Mouse (Mus musculus) midbrain, postnatal 0 days (tissue): ENCODE data around the gene Trmt13. TPM values are rescaled to one million over a fixed set of nuclear protein-coding genes. Genes with fewer than 3 reads are reported as not detected.

ENCODE experiments used
- ATAC-seq: fragments of 200-750 bp; cut with Nextera tagmentation; 2 replicates; pipeline ENCODE4 v1.8.0; 2017; ENCODE audit warnings: moderate number of reproducible peaks, mild to moderate bottlenecking, moderate TSS enrichment, moderate library complexity; ENCODE audit not compliant: low FRiP score
- DNase-seq: peaks from one replicate; pipeline ENCODE4 v3.0.0-alpha.2; 2015; ENCODE audit warnings: low spot score
- H3K27ac ChIP-seq: fragments of 300-500 bp; sonication (generic); 2 replicates; pipeline ENCODE4 v1.5.1; 2014; ENCODE audit warnings: low read depth, mild to moderate bottlenecking, low read length, mixed read lengths
- H3K27me3 ChIP-seq: fragments of 300-500 bp; sonication (generic); 2 replicates; pipeline ENCODE4 v1.6.1; 2014; ENCODE audit warnings: low read length, control low read depth, mixed read lengths; ENCODE audit not compliant: insufficient read depth
- H3K36me3 ChIP-seq: fragments of 300-500 bp; sonication (generic); 2 replicates; pipeline ENCODE4 v1.6.1; 2014; ENCODE audit warnings: low read length, control low read depth, mixed read lengths; ENCODE audit not compliant: insufficient read depth
- H3K4me1 ChIP-seq: fragments of 300-500 bp; sonication (generic); 2 replicates; pipeline ENCODE4 v1.6.1; 2014; ENCODE audit warnings: mild to moderate bottlenecking, control low read depth, antibody characterized with exemption, low read length, mixed read lengths; ENCODE audit not compliant: insufficient read depth
- H3K4me2 ChIP-seq: fragments of 300-500 bp; sonication (generic); 2 replicates; pipeline ENCODE4 v1.6.1; 2014; ENCODE audit warnings: low read depth, mild to moderate bottlenecking, low read length, mixed read lengths; ENCODE audit not compliant: poor library complexity, severe bottlenecking
- H3K4me3 ChIP-seq: fragments of 300-500 bp; sonication (generic); 2 replicates; pipeline ENCODE4 v1.5.1; 2014; ENCODE audit warnings: low read depth, mild to moderate bottlenecking, low read length, moderate library complexity
- H3K9ac ChIP-seq: fragments of 300-500 bp; sonication (generic); replicated peaks from 2 replicates; pipeline ENCODE4 v1.6.1; 2014; ENCODE audit warnings: mild to moderate bottlenecking, low read length, moderate library complexity, mixed read lengths; ENCODE audit not compliant: poor library complexity, severe bottlenecking
- H3K9me3 ChIP-seq: fragments of 300-500 bp; sonication (generic); 2 replicates; pipeline ENCODE4 v1.6.1; 2016; ENCODE audit warnings: low read length, control low read depth
- CTCF ChIP-seq: IDR thresholded peaks from 2 replicates; pipeline ENCODE4 v1.5.1; 2016; ENCODE audit warnings: antibody characterized with exemption, mild to moderate bottlenecking
- WGBS: fragments of 180-500 bp; shearing (Covaris S2); extraction: QIAGEN DNeasy Blood & Tissue Kit; methylation state at CpG from one replicate; pipeline ENCODE4 v1.1.7; 2014; 5-methylcytosine and 5-hydroxymethylcytosine counted together
- polyA plus RNA-seq: library from polyadenylated mRNA; unstranded; fragments of >200 nt; fragmentation: Nextera tagmentation; extraction: Ambion mirVana; gene quantifications from 2 replicates; pipeline ENCODE4 v1.2.1, GENCODE M21; 2015
- total RNA-seq: library from RNA; depleted of rRNA; stranded (reverse); fragments of >200 nt; gene quantifications from 2 replicates; pipeline ENCODE4 v1.2.3, GENCODE M21; 2014

The Trmt13 gene
- total and polyA plus RNA-seq, 2 experiments from 2014 or later = 12.2 to 23.4 TPM

DNA sequence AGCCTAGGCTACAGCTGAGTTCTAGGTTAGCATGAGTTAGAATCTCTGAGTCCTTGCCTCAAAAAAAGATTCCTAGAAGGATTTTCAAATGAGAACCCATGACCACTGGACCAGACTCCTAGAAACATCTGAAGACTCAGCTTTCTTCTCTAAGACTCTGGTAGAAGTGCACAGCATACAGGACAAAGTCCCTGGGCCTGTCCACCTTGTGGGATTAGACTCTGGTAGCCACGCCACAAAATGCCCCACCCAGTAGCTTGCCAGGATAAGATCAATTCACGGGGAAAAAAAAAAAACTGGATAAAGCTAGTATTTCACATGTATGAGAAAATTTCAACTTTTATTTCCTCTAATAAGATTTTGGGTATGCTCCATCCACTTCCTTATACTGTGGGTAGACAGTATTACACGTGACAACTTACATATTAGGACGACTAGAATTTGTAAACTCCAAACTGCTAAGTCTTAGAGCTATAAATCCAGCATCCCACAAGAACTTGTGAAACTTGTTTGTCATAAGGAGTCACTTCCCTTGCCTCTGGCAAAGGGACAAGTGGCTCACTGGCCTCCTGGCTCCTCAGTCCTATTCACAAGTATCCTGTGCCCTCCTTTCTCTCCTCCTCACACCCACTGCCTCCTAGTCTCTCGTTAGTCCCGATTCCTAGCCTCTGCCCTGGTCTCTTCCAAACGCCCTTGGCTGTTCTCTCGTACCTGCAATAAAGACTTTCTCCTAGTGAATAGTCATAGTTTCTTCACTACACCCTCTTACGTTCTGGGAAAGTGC, 23.5 kb upstream of the Trmt13 start:
- Histone ChIP-seq H3K27me3 (no peaks in the 10 kb centered on the region), H3K4me2 (no peak overlapping the region), H3K4me3 (no peak overlapping the region), H3K9me3 (no peaks in the 10 kb centered on the region), H3K4me1 (no peaks in the 10 kb centered on the region), H3K9ac (no peak overlapping the region), H3K36me3 (peaks cover 58% of the 10 kb centered on the region), H3K27ac (no peak overlapping the region)
- DNase-seq (no peak), ATAC-seq (no peak)
- no peak for TF ChIP-seq CTCF
- WGBS = 91% methylated on average over 9 of the region's 9 CpGs

DNA sequence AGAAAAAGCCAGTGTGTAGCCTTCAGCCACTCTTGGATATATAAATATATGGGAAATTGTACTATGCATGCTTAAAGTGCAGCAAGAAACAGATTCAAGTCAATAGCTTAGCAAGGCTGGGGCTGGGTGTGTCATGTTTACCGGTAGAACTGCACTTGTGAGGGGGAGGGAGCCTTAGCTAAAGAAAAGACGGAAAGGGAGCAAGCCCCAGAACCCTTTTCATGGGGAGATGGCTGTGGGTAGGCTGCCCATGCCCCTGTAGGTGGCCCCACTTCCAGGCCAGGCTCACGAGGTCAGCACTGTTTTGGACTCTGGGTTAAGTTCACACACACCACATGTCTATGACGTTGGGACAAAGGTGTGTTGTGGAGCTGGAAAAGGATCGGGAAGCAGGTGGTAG, 21.4 kb upstream of the Trmt13 start:
- Histone ChIP-seq H3K4me1 (no peaks in the 10 kb centered on the region), H3K4me3 (no peak overlapping the region), H3K27ac (no peak overlapping the region), H3K27me3 (no peaks in the 10 kb centered on the region), H3K4me2 (no peak overlapping the region), H3K9ac (no peak overlapping the region), H3K36me3 (peaks cover 54% of the 10 kb centered on the region), H3K9me3 (no peaks in the 10 kb centered on the region)
- DNase-seq = no peak
- no peak for TF ChIP-seq CTCF
- WGBS = 63% methylated on average over 5 of the region's 5 CpGs
- no peak for ATAC-seq

DNA sequence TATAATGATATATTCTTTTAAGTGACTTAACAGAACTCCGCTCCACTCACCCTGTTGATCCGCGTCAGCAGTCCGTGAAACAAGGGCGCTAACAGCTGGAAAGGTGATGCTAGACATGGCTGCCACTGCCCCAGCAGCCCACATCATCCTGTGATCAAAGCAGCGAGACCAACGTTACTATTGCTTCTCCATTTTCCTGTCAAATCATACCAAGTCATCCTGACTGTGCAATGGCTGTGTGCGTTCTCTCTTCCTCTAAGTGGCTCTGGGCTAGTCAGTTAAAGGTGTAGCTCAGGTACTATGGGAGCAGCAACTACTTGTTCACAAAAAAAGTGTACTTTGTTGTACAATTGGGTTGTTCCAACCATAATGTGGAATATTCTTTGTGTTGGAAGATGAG, 20.5 kb upstream of the Trmt13 start:
- peaks cover 47% of the 10 kb centered on the region for H3K36me3 ChIP-seq
- H3K9ac ChIP-seq = no peak overlapping the region
- H3K27ac ChIP-seq = no peak overlapping the region
- WGBS = 94% methylated on average over 8 of the region's 8 CpGs
- no peak for ATAC-seq
- H3K4me2 ChIP-seq = no peak overlapping the region
- no peak overlapping the region for H3K4me3 ChIP-seq
- no peak for DNase-seq
- H3K27me3 ChIP-seq = no peaks in the 10 kb centered on the region
- no peaks in the 10 kb centered on the region for H3K9me3 ChIP-seq
- TF ChIP-seq CTCF = no peak
- no peaks in the 10 kb centered on the region for H3K4me1 ChIP-seq

- H3K27me3 ChIP-seq = no peaks in the 10 kb centered on the region
- no peak overlapping the region for H3K4me3 ChIP-seq
- peaks cover 40% of the 10 kb centered on the region for H3K36me3 ChIP-seq
- no peak overlapping the region for H3K9ac ChIP-seq
- H3K4me2 ChIP-seq = no peak overlapping the region
- TF ChIP-seq CTCF = no peak
- H3K4me1 ChIP-seq = no peaks in the 10 kb centered on the region
- no peak for DNase-seq
- 90% methylated on average over 3 of the region's 3 CpGs for WGBS
- no peak for ATAC-seq
- no peak overlapping the region for H3K27ac ChIP-seq
- H3K9me3 ChIP-seq = no peaks in the 10 kb centered on the region
These were observed 19.7 kb upstream of the Trmt13 start for GRCm38 (mm10) chr3:116634091-116634490.

DNA sequence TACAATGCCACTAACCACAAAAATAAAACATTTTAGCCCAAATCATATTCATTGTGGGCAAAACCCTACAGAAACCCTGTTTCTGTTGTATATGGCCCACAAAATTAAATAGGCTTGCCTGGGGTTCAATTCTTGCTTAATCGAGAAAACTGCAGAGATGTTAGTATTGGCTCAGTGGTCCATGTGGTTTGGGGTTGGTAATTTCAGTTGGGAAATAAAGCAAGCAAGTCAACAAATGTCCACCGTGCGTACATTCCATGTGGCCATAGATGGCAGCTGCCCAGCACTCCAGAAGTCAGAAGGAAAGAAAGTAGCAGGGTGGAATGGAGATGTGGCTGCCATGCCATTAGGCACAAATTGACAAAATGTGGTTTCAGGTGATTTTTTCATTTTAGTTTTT, 18.6 kb upstream of the Trmt13 start:
- H3K36me3 ChIP-seq = peaks cover 32% of the 10 kb centered on the region
- H3K9me3 ChIP-seq = no peaks in the 10 kb centered on the region
- no peak for DNase-seq
- H3K4me1 ChIP-seq = no peaks in the 10 kb centered on the region
- TF ChIP-seq CTCF = no peak
- H3K9ac ChIP-seq = no peak overlapping the region
- no peaks in the 10 kb centered on the region for H3K27me3 ChIP-seq
- no peak overlapping the region for H3K4me3 ChIP-seq
- WGBS = 95% methylated on average over 3 of the region's 3 CpGs
- ATAC-seq = no peak
- H3K27ac ChIP-seq = no peak overlapping the region
- no peak overlapping the region for H3K4me2 ChIP-seq

DNA sequence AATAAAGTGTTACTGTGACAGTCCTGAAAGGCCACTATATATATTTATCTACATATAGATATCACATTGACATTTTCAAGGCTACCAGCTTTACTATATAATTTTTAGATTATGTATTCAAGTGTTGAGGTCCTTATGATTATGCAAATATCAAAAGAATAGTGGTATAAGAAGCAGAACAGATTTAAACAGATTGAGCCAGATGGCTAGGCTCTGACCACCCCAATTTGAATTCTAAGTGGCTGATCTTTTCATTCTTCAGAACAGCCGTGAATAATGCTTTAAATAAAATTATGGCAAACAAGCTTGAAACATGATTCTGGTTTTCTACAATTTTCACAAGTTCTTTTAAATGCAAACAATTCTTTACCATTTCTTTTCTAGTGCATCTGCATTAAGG, 17.1 kb upstream of the Trmt13 start:
- no peak for TF ChIP-seq CTCF
- 34% methylated on average over 1 of the region's 1 CpGs for WGBS
- no peak for ATAC-seq
- Histone ChIP-seq H3K27ac (no peak overlapping the region), H3K4me2 (no peak overlapping the region), H3K36me3 (peaks cover 32% of the 10 kb centered on the region), H3K9me3 (no peaks in the 10 kb centered on the region), H3K4me1 (no peaks in the 10 kb centered on the region), H3K27me3 (no peaks in the 10 kb centered on the region), H3K9ac (no peak overlapping the region), H3K4me3 (no peak overlapping the region)
- no peak for DNase-seq
